Mouse (Mus musculus) heart, adult 2 months (tissue): ENCODE data around the gene Vmn1r208. TPM values are rescaled to one million over a fixed set of nuclear protein-coding genes. Genes with fewer than 3 reads are reported as not detected.

Experiments
- polyA plus RNA-seq: library from polyadenylated mRNA; depleted of rRNA; stranded (reverse); fragments of >200 nt; gene quantifications from 2 replicates; pipeline ENCODE4 v1.2.3, GENCODE M21; 2012; rRNA removed
- total RNA-seq, 2 experiments: library from RNA; stranded (reverse); gene quantifications; 2 replicates each; pipeline ENCODE4 v1.2.3; 2021

Gene Vmn1r208
- total and polyA plus RNA-seq, 3 experiments, result not detected

Other genes with a start within 250 kb of the Vmn1r208 start
- gene Vmn1r204, start 224.2 kb downstream of the Vmn1r208 start, total RNA-seq, result not detected
- not detected in 2 replicates for gene Vmn1r204, start 224.2 kb downstream of the Vmn1r208 start, polyA plus RNA-seq
- gene Vmn1r205, start 184.4 kb downstream of the Vmn1r208 start, total RNA-seq, result not detected
- gene Vmn1r205, start 184.4 kb downstream of the Vmn1r208 start, polyA plus RNA-seq, result not detected in 2 replicates
- gene Vmn1r206, start 153.1 kb downstream of the Vmn1r208 start, total RNA-seq, result not detected
- gene Vmn1r206, start 153.1 kb downstream of the Vmn1r208 start, polyA plus RNA-seq, result not detected in 2 replicates
- not detected for gene Vmn1r207-ps, start 47.8 kb downstream of the Vmn1r208 start, total RNA-seq
- not detected in 2 replicates for gene Vmn1r207-ps, start 47.8 kb downstream of the Vmn1r208 start, polyA plus RNA-seq
- not detected for gene Vmn1r209, start 32.3 kb upstream of the Vmn1r208 start, total RNA-seq
- gene Vmn1r209, start 32.3 kb upstream of the Vmn1r208 start, polyA plus RNA-seq, result not detected in 2 replicates
- not detected for gene Vmn1r210, start 53.9 kb upstream of the Vmn1r208 start, total RNA-seq
- not detected in 2 replicates for gene Vmn1r210, start 53.9 kb upstream of the Vmn1r208 start, polyA plus RNA-seq
- gene Vmn1r211, start 80.2 kb upstream of the Vmn1r208 start, total RNA-seq, result not detected
- gene Vmn1r211, start 80.2 kb upstream of the Vmn1r208 start, polyA plus RNA-seq, result not detected in 2 replicates
- not detected for gene Vmn1r212, start 106.8 kb upstream of the Vmn1r208 start, total RNA-seq
- not detected in 2 replicates for gene Vmn1r212, start 106.8 kb upstream of the Vmn1r208 start, polyA plus RNA-seq
- not detected for gene Vmn1r213, start 230.3 kb upstream of the Vmn1r208 start, total RNA-seq
- gene Vmn1r213, start 230.3 kb upstream of the Vmn1r208 start, polyA plus RNA-seq, result not detected in 2 replicates